Mouse (Mus musculus) liver, adult 2 months (tissue): Measurements from ENCODE around the gene Gm5294. TPM values are rescaled to one million over a fixed set of nuclear protein-coding genes. Genes with fewer than 3 reads are reported as not detected.

ENCODE experiments used
- DNase-seq: peaks from one replicate; pipeline ENCODE4 v3.0.0-alpha.2; 2011; ENCODE audit warnings: low read depth, low spot score; ENCODE audit errors: extremely low read depth
- H3K27ac ChIP-seq: fragments of 200-500 bp; replicated peaks from 2 replicates; pipeline ENCODE4 v1.5.1; 2012; ENCODE audit warnings: low read depth, mild to moderate bottlenecking, control low read depth, inconsistent platforms, low read length; ENCODE audit not compliant: insufficient read depth
- H3K27me3 ChIP-seq: fragments of 200-500 bp; 2 replicates; pipeline ENCODE4 v1.6.1; 2012; ENCODE audit warnings: mild to moderate bottlenecking, moderate library complexity, low read length, inconsistent platforms; ENCODE audit not compliant: control insufficient read depth, insufficient read depth
- H3K36me3 ChIP-seq: fragments of 200-500 bp; 2 replicates; pipeline ENCODE4 v1.6.1; 2012; ENCODE audit warnings: low read length, inconsistent platforms; ENCODE audit not compliant: control insufficient read depth, insufficient read depth
- H3K4me1 ChIP-seq: fragments of 200-500 bp; 2 replicates; pipeline ENCODE4 v1.6.1; 2011; ENCODE audit warnings: low read length; ENCODE audit not compliant: control insufficient read depth, insufficient read depth
- H3K4me3 ChIP-seq: fragments of 200-500 bp; 2 replicates; pipeline ENCODE4 v1.5.1; 2011; ENCODE audit warnings: low read depth, mild to moderate bottlenecking, control low read depth, low read length, moderate library complexity; ENCODE audit not compliant: insufficient read depth
- H3K79me2 ChIP-seq: fragments of 200-500 bp; 2 replicates; pipeline ENCODE4 v1.6.1; 2012; ENCODE audit warnings: inconsistent platforms, mild to moderate bottlenecking, low read length, moderate library complexity; ENCODE audit not compliant: control insufficient read depth, insufficient read depth
- H3K9ac ChIP-seq: fragments of 200-500 bp; 2 replicates; pipeline ENCODE4 v1.6.1; 2012; ENCODE audit warnings: low read depth, mild to moderate bottlenecking, control low read depth, inconsistent platforms, low read length
- CTCF ChIP-seq: fragments of 200-500 bp; IDR thresholded peaks from 2 replicates; pipeline ENCODE4 v1.5.1; 2011; ENCODE audit warnings: low read depth, low read length, control low read depth
- POLR2A ChIP-seq: fragments of 200-500 bp; IDR thresholded peaks from 2 replicates; pipeline ENCODE4 v1.6.1; 2011; ENCODE audit warnings: low read length, control low read depth; ENCODE audit not compliant: insufficient read depth; ENCODE audit errors: extremely low read depth
- WGBS: fragments of 180-500 bp; shearing (Covaris S2); methylation state at CpG from one replicate; pipeline ENCODE4 v1.1.7; 2018; 5-methylcytosine and 5-hydroxymethylcytosine counted together
- polyA plus RNA-seq: library from polyadenylated mRNA; depleted of rRNA; stranded (reverse); fragments of >200 nt; gene quantifications from 2 replicates; pipeline ENCODE4 v1.2.3, GENCODE M21; 2012
- total RNA-seq: library from RNA; depleted of rRNA; stranded (reverse); fragments of >200 nt; gene quantifications from 2 replicates; pipeline ENCODE4 v1.2.3, GENCODE M21; 2014

Gene Gm5294
- total and polyA plus RNA-seq, 2 experiments = not detected

DNA sequence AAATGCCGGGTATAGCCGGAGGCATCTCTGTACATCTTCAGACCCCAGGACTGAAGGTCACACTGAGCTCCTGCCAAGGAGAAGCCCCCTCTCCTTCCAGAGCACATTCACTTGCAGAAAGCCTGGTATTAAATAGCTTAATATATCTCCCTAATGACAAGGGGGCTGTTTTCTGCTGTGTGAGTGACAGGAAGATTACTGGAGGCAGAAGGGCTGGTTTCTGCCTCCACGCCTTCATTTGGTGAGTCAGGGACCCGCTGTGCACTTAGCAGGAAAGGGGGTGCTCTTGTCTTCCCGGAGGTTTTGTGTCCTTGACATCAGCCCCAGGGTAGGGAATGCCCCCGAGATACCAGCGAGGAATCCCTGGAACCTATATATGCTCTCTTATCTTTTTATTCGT lies 36.7 kb upstream of the Gm5294 start:
- Histone ChIP-seq H3K9ac (no peak overlapping the region), H3K4me1 (peaks cover 7% of the 10 kb centered on the region), H3K4me3 (no peak overlapping the region), H3K79me2 (peaks cover 17% of the 10 kb centered on the region), H3K27ac (no peak overlapping the region), H3K36me3 (peaks cover 5% of the 10 kb centered on the region; the same call in 1 of the 2 replicates), H3K27me3 (no peaks in the 10 kb centered on the region)
- 76% methylated on average over 8 of the region's 8 CpGs for WGBS
- TF ChIP-seq CTCF (no peak), POLR2A (no peak)
- no peak for DNase-seq

DNA sequence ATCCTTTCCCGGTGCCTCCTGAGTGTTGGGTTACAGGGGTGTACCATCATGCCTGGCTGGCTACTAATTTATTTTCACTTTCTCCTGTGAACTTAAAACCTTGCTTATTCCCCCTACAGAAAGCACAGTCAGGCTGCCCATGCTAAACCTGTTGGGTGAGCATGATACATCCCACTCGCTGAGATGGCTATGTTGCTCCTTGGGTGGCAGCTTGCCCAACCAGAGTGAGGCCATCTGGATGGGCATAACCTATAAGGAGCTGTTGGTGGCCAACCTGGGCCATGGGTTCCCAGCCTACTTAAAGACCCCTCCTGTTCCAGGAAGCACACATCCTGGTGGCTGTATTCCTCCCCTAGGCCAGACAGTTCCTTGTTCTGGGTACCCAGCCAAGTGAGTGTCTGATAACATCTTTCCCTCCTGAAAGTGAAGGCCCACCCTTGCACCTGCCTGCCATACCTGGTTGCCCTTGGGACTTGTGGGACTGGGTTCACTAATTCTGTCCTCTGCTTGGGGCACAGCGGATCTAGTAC lies 33.8 kb upstream of the Gm5294 start:
- H3K79me2 ChIP-seq = peaks cover 5% of the 10 kb centered on the region
- H3K36me3 ChIP-seq = peaks cover 5% of the 10 kb centered on the region; the same call in 1 of the 2 replicates
- DNase-seq = no peak
- no peak for TF ChIP-seq CTCF
- no peak for TF ChIP-seq POLR2A
- peaks cover 22% of the 10 kb centered on the region for H3K4me1 ChIP-seq
- H3K27ac ChIP-seq = no peak overlapping the region
- H3K4me3 ChIP-seq = no peak overlapping the region
- WGBS = 92% methylated on average over 3 of the region's 3 CpGs
- no peaks in the 10 kb centered on the region for H3K27me3 ChIP-seq
- no peak overlapping the region for H3K9ac ChIP-seq

DNA sequence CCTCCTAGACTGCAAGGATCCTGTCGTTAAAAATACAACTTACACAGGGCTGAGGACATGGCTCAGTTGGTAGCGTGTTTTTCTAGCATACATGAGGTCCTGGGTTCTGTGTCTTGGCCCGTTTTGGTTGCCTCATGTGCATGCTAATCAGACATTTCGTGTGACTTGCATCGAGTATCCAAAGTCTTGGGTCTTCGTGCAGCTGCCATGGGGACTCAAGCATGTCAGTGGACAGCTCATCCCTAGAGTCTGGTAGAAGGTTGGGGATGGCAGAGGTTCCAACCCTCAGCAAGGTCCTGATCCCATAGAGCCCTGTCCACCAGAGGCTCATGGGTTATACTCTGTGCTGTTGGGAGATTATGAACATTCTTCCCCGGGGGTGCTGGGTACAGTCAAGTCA lies 32.2 kb upstream of the Gm5294 start:
- WGBS = 92% methylated on average over 7 of the region's 7 CpGs
- H3K79me2 ChIP-seq = peaks cover 5% of the 10 kb centered on the region
- H3K4me1 ChIP-seq = peaks cover 29% of the 10 kb centered on the region
- no peak overlapping the region for H3K27ac ChIP-seq
- TF ChIP-seq POLR2A (no peak), CTCF (no peak)
- peaks cover 4% of the 10 kb centered on the region; the same call in 1 of the 2 replicates for H3K36me3 ChIP-seq
- no peaks in the 10 kb centered on the region for H3K27me3 ChIP-seq
- H3K9ac ChIP-seq = no peak overlapping the region
- H3K4me3 ChIP-seq = no peak overlapping the region
- no peak for DNase-seq

DNA sequence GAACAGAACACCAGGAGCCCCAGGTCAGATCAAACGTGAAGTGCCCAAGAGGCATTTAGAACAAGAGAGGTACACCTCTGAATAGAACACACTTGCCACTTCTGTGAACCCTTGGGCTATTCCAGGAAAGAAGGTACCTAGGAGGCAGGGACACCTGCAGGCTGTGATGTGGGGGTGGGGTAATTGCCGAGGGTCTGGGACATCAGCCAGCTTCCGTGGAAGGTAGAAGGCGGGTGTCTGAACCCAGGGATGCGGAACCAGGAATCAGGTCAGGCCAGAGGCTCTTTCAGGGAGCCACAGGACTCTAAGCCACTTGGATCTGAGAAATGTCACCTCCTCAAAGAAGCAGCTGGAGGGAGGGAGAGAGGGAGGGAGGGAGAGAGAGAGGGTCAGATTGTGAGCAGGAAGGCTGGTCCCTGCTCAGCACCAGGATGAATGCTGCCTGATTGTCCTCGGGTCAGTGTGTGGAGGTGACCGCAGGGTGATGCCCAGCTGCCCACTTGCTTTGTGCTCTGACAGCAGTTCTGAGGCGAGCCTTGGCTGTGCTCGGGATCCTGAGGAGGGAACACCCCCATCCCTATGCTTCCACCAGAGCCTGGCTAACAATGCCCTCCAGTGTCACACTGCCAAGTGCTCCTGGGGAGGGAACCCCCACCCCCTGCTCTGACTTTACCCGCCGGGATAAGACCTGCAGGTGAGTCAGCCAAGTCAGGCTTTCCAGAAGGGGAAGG lies 31.2 kb upstream of the Gm5294 start:
- peaks cover 29% of the 10 kb centered on the region for H3K4me1 ChIP-seq
- WGBS = 33% methylated on average over 11 of the region's 11 CpGs
- H3K27ac ChIP-seq = no peak overlapping the region
- peaks cover 7% of the 10 kb centered on the region for H3K79me2 ChIP-seq
- H3K27me3 ChIP-seq = no peaks in the 10 kb centered on the region
- no peak overlapping the region for H3K4me3 ChIP-seq
- peaks cover 5% of the 10 kb centered on the region; the same call in 1 of the 2 replicates for H3K36me3 ChIP-seq
- TF ChIP-seq POLR2A (no peak), CTCF (no peak)
- peak; percentile 34 for DNase-seq
- no peak overlapping the region for H3K9ac ChIP-seq

DNA sequence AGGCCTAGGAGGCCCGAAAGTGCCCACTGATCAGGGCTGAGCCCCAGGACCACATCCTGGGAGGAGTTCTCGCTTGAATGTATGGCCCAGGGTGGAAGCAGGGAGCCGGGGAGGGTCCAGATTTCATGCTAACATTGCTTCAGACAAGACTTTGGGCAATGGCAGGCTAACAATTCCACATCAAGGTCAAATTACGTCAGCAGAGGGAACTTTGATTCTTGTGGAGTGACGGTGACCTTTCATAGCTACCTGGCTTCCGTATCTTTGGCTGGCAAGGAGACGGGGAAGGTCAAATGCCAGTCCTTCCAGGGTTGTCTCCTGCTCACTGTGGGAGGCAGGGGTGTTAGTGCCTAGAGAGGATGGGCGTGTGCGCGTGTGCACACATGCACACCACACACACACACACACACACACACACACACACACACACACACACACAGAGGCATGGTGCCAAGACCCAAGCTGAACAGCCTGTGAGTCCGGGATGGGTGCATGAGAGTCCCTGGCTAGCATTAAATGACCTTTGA lies 28.9 kb upstream of the Gm5294 start:
- peak overlapping the region; percentile 80 for H3K27ac ChIP-seq
- TF ChIP-seq POLR2A (no peak), CTCF (no peak)

More for the DNA sequence above, 28.9 kb upstream of the Gm5294 start:
- Histone ChIP-seq H3K27me3 (no peaks in the 10 kb centered on the region), H3K36me3 (peaks cover 11% of the 10 kb centered on the region), H3K4me3 (no peak overlapping the region), H3K4me1 (peaks cover 29% of the 10 kb centered on the region), H3K79me2 (peaks cover 4% of the 10 kb centered on the region; the same call in 1 of the 2 replicates), H3K9ac (0 out of 2 replicates have a peak overlapping the region, but pooled peaks have one; percentile 4)
- peak; percentile 98 for DNase-seq
- WGBS = 33% methylated on average over 11 of the region's 11 CpGs
